Mouse (Mus musculus) forebrain, embryonic 16.5 days (tissue): Measurements from ENCODE around the gene Slain2. TPM values are rescaled to one million over a fixed set of nuclear protein-coding genes. Genes with fewer than 3 reads are reported as not detected.

ENCODE experiments used
- ATAC-seq: fragments of 200-750 bp; cut with Nextera tagmentation; 2 replicates; pipeline ENCODE4 v1.8.0; 2017; ENCODE audit warnings: mild to moderate bottlenecking, moderate library complexity
- H3K27ac ChIP-seq: fragments of 300-500 bp; sonication (generic); 2 replicates; pipeline ENCODE4 v1.5.1; 2014; ENCODE audit warnings: low read length, control low read depth
- H3K27me3 ChIP-seq: fragments of 300-500 bp; sonication (generic); replicated peaks from 2 replicates; pipeline ENCODE4 v1.6.1; 2014; ENCODE audit warnings: low read length; ENCODE audit not compliant: control insufficient read depth, insufficient read depth
- H3K36me3 ChIP-seq: fragments of 300-500 bp; sonication (generic); 2 replicates; pipeline ENCODE4 v1.6.1; 2014; ENCODE audit not compliant: control insufficient read depth, insufficient read depth
- H3K4me1 ChIP-seq: fragments of 300-500 bp; sonication (generic); replicated peaks from 2 replicates; pipeline ENCODE4 v1.6.1; 2014; ENCODE audit warnings: low read length; ENCODE audit not compliant: control insufficient read depth, insufficient read depth
- H3K4me2 ChIP-seq: fragments of 300-500 bp; sonication (generic); 2 replicates; pipeline ENCODE4 v1.6.1; 2014; ENCODE audit warnings: mild to moderate bottlenecking, low read length, control low read depth
- H3K4me3 ChIP-seq: fragments of 300-500 bp; sonication (generic); replicated peaks from 2 replicates; pipeline ENCODE4 v1.5.1; 2014; ENCODE audit warnings: mild to moderate bottlenecking, low read length, control low read depth
- H3K9ac ChIP-seq: fragments of 300-500 bp; sonication (generic); replicated peaks from 2 replicates; pipeline ENCODE4 v1.6.1; 2014; ENCODE audit warnings: low read depth, low read length, control low read depth
- H3K9me3 ChIP-seq: fragments of 300-500 bp; sonication (generic); 2 replicates; pipeline ENCODE4 v1.6.1; 2016; ENCODE audit warnings: low read length; ENCODE audit not compliant: control insufficient read depth
- WGBS: fragments of 180-500 bp; shearing (Covaris S2); extraction: QIAGEN DNeasy Blood & Tissue Kit; methylation state at CpG from one replicate; pipeline ENCODE4 v1.1.7; 2014; 5-methylcytosine and 5-hydroxymethylcytosine counted together
- polyA plus RNA-seq: library from polyadenylated mRNA; unstranded; fragments of >200 nt; fragmentation: Nextera tagmentation; extraction: Ambion mirVana; gene quantifications from 2 replicates; pipeline ENCODE4 v1.2.1, GENCODE M21; 2015

Slain2 gene
- 16.9 and 18.3 TPM in 2 replicates for polyA plus RNA-seq

DNA sequence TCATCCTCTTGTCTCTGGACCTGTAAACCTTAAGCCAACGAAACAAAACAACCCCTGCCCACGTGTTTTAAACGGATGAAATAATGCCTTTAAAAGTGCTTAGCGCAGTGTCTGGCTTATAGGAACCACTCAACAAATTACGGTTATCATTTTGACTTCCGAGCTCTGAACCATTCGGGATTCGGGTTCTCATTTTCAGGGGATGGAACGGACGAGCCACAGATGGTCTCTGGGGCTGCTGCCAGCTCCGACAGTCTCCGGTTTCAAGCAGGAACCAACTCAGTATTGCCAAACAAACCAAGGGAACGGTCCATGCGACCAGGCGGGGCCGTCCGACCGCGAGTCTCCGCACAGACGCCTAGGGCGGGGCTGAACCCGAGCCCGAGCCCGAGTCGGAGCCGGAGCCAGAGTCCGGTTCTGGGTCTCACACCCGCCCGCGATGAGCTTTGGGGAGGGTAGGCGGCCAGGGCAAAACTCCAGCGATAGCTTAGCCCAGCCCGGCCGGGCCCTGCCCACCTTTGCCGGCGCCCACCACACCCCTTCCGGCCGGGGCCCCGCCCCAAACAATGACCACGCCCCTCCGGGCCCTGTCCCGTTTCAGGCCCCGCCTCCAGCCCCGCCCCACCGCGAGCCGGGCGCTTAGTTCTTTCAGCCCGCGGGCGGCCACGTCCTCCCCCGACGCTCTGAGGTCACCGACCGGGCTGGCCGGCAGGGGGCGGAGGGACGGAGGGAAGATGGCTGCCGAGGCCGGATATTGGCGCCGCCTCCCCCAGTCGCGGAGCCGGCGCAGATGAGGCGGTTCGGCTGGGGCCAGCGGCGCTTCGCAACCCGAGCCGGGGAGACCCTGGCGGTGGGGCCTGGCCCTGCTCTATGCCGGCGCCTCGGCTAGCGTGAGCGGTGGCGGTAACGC, at the start of gene Slain2:
TSS of gene Slain2 (plus strand) at position 657 of the 910 bp plus-strand sequence.
- peaks cover 27% of the 10 kb centered on the region for H3K4me1 ChIP-seq
- no peaks in the 10 kb centered on the region for H3K36me3 ChIP-seq
- H3K4me2 ChIP-seq: peak within 1 kb of the TSS; percentile 68
- no peaks in the 10 kb centered on the region for H3K27me3 ChIP-seq
- peak within 1 kb of the TSS; percentile 96 for H3K27ac ChIP-seq
- peak within 1 kb of the TSS; percentile 94 for H3K4me3 ChIP-seq
- peak; percentile 92 for ATAC-seq
- under 1% methylated on average over 77 of the region's 83 CpGs for WGBS
- H3K9me3 ChIP-seq: no peaks in the 10 kb centered on the region
- peak within 1 kb of the TSS; percentile 99 for H3K9ac ChIP-seq

DNA sequence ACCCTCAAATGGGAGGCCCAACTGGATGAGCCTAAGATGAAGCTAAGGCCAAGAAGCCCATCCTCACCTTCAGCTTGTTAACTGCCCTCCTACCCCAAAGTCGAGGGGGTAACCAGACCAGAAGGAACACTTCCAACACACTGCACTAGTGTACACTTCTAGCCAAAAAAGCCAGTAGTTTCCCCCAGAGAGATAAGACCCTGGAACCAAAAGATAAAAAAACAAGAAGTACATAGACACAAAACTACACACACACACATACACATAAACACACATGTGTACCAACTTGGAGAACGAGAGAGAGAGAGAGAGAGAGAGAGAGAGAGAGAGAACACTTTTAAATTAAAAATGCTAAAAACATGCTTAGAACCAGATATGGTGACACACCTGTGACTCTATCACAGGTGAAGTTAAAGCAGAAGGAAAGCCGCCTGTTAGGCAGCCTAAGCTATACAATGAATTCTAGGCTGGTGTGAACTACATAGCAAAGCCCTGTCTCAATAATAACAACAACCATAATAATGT, 49.4 kb upstream of the Slain2 start:
- Histone ChIP-seq H3K4me2 (no peak overlapping the region), H3K4me1 (peaks cover 8% of the 10 kb centered on the region), H3K27ac (no peak overlapping the region), H3K27me3 (0 out of 2 replicates have a peak, but pooled peaks cover 6% of the 10 kb centered on the region), H3K9me3 (no peaks in the 10 kb centered on the region), H3K4me3 (no peak overlapping the region), H3K36me3 (no peaks in the 10 kb centered on the region), H3K9ac (no peak overlapping the region)
- 84% methylated on average over 3 of the region's 3 CpGs for WGBS
- no peak for ATAC-seq

DNA sequence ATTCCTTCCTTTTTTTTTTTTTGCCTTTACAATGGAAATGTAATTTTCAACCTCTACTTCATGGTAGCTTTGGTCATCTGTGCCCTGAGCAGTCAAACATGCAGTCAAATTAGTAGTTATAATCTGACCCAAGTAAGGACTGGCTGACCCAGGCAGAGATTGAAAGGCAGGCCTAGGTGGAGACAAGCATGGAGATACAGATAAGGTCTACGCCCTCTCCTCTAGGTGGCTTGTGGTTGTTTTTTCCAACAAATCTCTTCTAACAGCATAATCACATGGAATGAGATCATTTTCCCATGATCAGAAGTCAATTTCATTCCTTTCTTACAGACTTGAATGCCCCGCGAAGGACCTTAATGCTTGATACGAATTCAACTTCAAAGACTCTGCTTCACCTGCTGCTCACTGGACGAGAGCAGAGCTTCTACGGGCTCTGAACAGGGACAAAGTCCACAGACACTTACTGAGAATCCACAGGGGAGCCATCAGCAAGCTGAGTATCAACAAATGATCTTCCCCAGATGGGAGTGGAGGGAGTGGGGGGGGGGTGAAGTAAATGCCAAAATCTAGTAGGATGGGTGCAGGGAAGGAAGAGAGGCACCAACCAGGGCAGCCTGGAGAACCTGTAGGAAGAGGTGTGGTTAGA, 47.7 kb upstream of the Slain2 start:
- H3K4me2 ChIP-seq: no peak overlapping the region
- no peak for ATAC-seq

DNA sequence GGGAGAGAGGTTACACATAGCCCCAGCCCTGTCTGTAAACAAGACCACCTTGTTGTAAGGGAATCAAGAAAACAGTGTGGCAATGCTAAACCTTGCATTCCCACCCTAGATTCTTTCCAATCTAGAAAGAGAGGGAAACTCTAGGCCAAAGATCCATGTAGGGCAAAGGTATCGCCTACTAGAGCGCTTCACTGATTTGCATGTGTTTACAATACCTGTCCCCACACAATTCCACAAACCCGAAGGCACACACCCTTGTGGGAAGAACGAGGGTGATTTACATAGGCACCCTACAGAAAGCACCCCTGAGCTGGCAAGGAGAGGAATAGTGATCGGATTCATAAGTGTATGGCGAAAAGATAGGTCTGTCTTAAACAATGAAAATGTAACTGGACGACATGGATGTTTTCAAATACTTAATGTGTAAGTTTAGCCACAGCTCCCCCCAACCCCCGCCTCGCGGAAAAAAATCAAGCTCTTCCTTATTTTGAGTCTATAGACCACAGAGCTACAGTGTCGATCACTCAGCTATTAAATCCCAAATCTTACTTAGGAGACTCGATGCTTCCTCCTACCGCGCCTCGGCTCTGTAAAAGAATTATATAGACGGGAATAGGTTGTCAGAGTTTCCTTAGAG, 47.0 kb upstream of the Slain2 start:
- Histone ChIP-seq H3K4me2 (no peak overlapping the region), H3K4me1 (peaks cover 8% of the 10 kb centered on the region), H3K27ac (no peak overlapping the region), H3K36me3 (no peaks in the 10 kb centered on the region), H3K4me3 (no peak overlapping the region), H3K9me3 (no peaks in the 10 kb centered on the region), H3K27me3 (0 out of 2 replicates have a peak, but pooled peaks cover 6% of the 10 kb centered on the region), H3K9ac (no peak overlapping the region)
- no peak for ATAC-seq
- WGBS: 26% methylated on average over 16 of the region's 16 CpGs

More for the DNA sequence above, 47.7 kb upstream of the Slain2 start:
- H3K9me3 ChIP-seq: no peaks in the 10 kb centered on the region
- no peak overlapping the region for H3K4me3 ChIP-seq
- 0 out of 2 replicates have a peak, but pooled peaks cover 6% of the 10 kb centered on the region for H3K27me3 ChIP-seq
- no peaks in the 10 kb centered on the region for H3K36me3 ChIP-seq
- no peak overlapping the region for H3K27ac ChIP-seq
- peaks cover 8% of the 10 kb centered on the region for H3K4me1 ChIP-seq
- WGBS: 67% methylated on average over 6 of the region's 6 CpGs
- no peak overlapping the region for H3K9ac ChIP-seq

DNA sequence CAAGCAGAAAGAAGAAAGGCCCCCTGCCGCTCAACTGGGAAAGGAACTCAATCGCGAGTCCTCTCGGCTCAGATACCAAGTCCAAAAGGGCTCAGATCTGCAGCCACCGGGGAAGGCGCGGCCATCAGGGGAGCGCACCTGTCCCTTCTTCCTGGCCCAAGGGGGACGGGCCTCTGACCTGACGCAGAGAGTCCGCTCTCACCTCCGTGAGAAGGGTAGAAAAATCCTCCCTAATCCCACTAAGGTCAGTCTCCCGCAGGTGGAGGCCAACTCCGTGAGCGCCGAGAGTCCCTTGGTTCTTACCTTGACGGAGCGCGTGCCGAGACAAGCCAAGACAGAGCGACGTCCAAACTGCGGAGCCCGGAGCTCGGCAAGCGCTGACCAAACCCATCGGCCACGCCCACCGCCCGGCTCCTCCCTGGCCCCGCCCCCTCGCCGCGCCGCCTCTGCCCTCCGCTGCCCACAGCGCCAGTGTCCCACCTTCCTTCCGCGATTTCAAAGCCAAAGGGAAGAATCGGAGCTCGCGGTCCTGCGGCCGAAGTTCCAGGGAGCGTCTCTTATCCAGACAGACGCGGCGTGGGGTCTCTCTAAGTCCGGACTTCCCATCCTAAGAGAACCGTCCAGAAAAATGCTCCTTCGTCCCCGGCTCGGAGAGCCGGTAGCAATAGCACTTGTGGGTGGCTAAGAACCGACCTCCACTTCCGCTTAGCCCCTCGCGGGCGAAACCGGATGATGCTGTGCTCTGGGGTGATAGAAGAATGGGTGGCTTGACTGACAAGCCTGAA, 45.8 kb upstream of the Slain2 start, which contains the start of gene Tec:
TSS of gene Tec (minus strand) at position 393 of the 785 bp plus-strand sequence.
- no peaks in the 10 kb centered on the region for H3K36me3 ChIP-seq
- peak; percentile 91 for ATAC-seq

DNA sequence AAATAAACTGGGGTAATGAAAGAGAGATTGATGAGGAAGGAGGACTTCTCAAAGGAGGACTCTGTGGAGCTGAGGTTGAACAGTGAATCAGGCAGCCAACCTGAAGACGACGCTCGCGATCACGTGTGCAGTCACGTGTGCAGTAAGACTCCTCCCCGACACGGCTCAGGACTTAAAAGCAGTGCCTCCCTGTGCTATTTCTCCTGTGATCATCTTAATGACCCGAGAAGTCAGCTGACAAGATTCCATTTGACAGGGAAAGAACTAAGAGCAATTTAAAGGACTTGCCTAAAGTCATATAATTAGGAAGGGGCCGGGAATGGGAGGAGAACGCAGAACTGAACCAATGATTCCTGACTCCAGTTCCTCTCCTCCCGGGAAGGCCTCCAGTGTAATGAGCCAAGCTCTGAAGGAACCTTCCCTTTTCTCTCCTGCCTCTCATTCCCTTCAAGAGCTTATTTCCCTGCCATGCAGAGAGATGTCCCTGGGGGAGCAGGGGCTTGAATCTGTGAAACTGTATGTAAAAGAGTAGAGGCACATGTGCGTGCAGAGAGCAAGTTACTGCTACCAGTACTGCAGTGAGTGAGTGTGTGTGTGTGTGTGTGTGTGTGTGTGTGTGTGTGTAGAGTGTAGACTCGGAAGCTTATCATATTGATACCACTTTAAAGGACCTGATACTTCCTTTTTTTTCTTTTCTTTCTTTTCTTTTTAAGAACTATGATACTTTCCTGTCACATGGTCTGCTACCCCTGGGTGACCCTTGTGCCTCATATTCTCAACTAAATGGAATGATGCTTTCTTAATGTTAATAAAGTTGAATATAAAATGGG, 44.1 kb upstream of the Slain2 start:
- no peak overlapping the region for H3K9ac ChIP-seq
- no peak for ATAC-seq
- H3K4me3 ChIP-seq: no peak overlapping the region
- H3K27ac ChIP-seq: no peak overlapping the region
- 82% methylated on average over 14 of the region's 14 CpGs for WGBS
- 0 out of 2 replicates have a peak, but pooled peaks cover 6% of the 10 kb centered on the region for H3K27me3 ChIP-seq
- H3K9me3 ChIP-seq: no peaks in the 10 kb centered on the region
- peaks cover 8% of the 10 kb centered on the region for H3K4me1 ChIP-seq
- H3K36me3 ChIP-seq: no peaks in the 10 kb centered on the region
- no peak overlapping the region for H3K4me2 ChIP-seq

More for the DNA sequence above, 45.8 kb upstream of the Slain2 start, which contains the start of gene Tec:
- H3K27ac ChIP-seq: no peak within 1 kb of the TSS
- H3K27me3 ChIP-seq: 0 out of 2 replicates have a peak, but pooled peaks cover 6% of the 10 kb centered on the region
- H3K9me3 ChIP-seq: no peaks in the 10 kb centered on the region
- under 1% methylated on average over 58 of the region's 60 CpGs for WGBS
- H3K4me2 ChIP-seq: peak within 1 kb of the TSS; percentile 65
- peak within 1 kb of the TSS; percentile 46 for H3K4me3 ChIP-seq
- peaks cover 8% of the 10 kb centered on the region for H3K4me1 ChIP-seq
- H3K9ac ChIP-seq: peak within 1 kb of the TSS; percentile 43

DNA sequence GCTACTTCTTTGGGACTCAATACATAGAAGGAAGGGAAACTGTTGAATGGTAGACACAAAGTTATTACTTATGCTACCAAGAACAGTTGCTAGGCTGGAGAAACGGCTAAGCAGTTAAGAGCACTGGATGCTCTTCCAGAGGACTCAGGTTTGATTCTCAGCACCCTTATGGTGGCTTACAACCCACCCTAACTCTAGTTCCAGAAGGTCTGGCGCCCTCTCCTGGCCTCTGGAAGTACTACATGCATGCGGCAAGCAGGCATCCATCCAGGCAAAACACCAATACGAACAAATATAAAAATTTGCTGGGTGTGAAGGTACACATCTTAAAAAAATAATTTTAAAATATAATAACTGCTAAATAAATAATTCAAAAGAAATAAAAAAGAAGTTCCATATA, 43.0 kb upstream of the Slain2 start:
- H3K4me3 ChIP-seq: no peak overlapping the region
- H3K9ac ChIP-seq: no peak overlapping the region
- H3K27ac ChIP-seq: no peak overlapping the region
- 0 out of 2 replicates have a peak, but pooled peaks cover 6% of the 10 kb centered on the region for H3K27me3 ChIP-seq
- no peak overlapping the region for H3K4me2 ChIP-seq
- H3K4me1 ChIP-seq: peaks cover 10% of the 10 kb centered on the region
- H3K9me3 ChIP-seq: no peaks in the 10 kb centered on the region
- no peak for ATAC-seq
- H3K36me3 ChIP-seq: no peaks in the 10 kb centered on the region
- 79% methylated on average over 4 of the region's 4 CpGs for WGBS

DNA sequence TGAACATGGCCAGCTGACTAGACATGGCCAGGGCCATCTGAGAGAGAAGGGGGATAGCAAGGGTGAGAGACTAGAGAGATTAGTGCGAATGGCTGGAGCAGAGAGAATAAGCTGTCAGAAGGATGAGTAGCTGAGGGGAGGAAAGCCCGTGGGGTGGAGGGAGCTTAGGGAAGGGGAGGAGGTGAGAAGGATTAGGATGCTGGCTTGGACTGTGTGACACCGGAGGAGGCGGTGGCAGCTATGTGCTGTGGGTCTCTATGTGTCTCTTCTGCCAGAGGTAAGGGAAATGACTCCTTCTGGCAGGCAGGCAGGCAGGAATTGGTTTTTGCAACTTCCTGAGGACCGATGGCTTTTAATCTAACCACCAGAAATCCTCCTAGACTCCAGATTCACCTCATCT, 34.4 kb upstream of the Slain2 start:
- Histone ChIP-seq H3K27me3 (no peaks in the 10 kb centered on the region), H3K4me3 (no peak overlapping the region), H3K36me3 (no peaks in the 10 kb centered on the region), H3K4me1 (peaks cover 3% of the 10 kb centered on the region; the same call in 1 of the 2 replicates), H3K9me3 (no peaks in the 10 kb centered on the region), H3K27ac (no peak overlapping the region), H3K9ac (no peak overlapping the region), H3K4me2 (no peak overlapping the region)
- 30% methylated on average over 5 of the region's 5 CpGs for WGBS
- ATAC-seq: no peak
